Mouse (Mus musculus): Measurements from ENCODE around the gene Arhgap10.

Arhgap10 gene

GRCm38 (mm10) chr8:77440913-77441312 is 76.8 kb downstream of the Arhgap10 start:
- no peak for DNase-seq (ENCODE audit: low spot score)

- DNase-seq (ENCODE audit: low spot score), result no peak
These were observed 77.4 kb downstream of the Arhgap10 start for GRCm38 (mm10) chr8:77440324-77440880.

DNA sequence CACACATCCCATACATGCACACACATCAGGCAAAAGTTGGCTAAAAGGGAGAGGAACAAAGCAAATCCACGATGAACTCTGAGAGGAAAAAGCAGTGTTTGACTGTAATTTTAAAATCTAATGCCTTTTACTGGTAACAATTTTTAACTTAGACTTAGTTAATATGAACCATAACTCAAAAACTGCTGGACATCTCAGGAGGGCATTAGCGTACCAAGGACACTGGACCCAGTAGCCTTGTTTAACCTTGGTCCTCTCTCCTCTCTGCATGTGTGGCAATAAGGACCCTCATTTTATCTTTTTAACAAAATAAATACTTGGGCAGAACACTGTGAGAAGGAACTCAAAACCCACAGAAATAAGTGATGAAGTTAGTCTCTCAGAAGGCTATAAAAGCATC is 78.1 kb downstream of the Arhgap10 start:
- no peak for DNase-seq (ENCODE audit: low spot score)

- no peak for DNase-seq (ENCODE audit: low spot score)
These were observed 79.8 kb downstream of the Arhgap10 start for GRCm38 (mm10) chr8:77437807-77438493.

DNA sequence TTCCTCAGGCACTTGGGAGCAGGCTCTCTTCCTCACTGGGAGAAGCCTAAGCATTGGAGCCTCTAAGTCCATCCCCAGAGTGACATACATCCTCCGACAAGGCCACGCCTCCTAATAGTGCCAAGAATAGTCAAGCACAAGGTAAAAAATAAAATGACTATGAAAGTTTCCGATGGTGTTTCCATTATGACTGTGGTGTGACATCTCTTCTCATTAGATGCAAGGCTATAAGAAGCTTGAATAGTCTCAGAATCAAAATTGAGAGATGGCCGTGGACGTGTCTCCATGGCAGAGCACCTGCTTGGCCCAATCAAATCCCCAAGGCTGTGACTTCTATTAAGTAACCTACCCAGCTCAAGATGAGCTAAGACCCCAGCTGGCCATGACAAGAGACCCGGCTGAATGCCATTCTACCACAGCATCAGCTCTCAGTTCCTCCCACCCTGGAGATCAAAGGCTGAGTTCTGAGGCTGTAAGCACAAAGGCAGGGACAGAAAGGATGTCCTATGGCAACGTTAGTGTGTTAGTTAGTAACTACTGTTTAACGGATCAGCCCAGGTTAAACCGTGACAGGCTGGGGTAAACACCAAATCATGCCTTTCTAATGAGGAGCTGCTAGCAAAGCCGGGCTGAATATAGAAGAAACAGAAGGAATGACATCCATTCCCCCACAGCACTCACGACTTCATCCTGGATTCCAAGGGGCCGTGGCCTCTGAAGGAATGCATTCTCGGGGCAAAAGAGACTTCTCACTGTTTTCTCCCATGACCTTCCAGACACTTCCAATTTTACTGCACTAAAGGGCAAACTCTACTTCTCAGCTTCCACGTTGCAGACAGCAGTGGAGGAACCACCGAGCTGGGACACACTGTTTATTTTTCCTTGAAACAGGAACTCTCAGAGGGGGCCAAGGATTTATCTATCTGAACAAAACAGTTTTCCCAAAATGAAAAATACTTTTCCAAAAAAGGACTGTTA is 81.5 kb downstream of the Arhgap10 start:
- no peak for DNase-seq (ENCODE audit: low spot score)

DNA sequence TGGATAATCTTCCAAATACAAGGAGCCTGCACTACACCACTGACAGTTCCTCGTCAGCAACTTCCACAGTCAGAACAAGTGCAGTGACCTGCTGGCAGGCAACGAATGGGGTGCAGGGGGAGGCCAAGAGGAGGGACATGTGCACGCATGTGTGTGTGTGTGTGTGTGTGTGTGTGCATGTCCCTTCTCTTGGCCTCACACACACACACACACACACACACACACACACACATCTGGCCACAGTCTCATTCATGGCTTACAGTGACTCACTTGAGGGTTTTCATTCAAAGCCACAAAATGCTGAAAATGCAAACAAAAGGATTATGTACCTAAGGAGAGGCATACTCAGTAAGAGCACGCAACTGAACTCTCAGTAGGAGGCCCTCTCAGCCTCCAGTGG is 84.5 kb downstream of the Arhgap10 start:
- DNase-seq (ENCODE audit: low spot score), result no peak

DNA sequence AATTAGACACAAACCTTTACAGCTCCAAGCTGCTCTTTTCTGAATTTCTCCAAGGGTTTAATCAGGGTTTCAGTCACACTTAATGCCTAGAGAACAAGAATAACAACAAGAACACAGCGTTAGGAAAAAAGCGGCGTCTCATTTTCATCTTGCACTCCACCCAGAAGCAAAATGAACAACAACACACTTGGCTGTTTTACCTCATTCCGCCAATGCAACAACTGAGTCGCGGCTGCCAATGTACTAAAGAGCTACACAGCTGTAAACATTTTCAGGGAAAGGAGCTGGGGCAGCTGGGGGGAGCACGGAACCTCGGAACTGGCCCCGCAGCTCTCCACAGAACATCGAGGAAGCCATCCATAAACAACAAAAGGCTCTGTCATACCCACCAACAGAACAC is 85.0 kb downstream of the Arhgap10 start:
- DNase-seq (ENCODE audit: low spot score), result no peak

DNA sequence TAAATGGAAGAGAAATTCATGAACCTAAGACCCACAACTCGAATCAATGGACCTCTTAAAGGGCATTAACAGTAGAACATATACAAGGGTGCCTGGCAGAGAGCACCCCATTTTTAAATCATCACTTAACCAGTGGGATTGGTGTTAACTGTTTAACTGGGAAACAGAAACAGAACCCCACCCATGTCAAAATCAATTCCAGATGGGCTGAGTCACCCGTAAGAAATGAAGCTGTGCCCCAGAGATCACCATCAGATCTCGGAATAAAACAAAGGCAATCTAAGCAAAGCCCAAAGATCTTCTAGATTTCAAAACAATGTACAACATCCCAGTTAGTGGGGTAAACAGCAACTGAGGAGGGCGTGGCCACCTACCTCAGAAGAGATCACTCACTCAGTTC is 89.3 kb downstream of the Arhgap10 start:
- DNase-seq (ENCODE audit: low spot score), result no peak

DNA sequence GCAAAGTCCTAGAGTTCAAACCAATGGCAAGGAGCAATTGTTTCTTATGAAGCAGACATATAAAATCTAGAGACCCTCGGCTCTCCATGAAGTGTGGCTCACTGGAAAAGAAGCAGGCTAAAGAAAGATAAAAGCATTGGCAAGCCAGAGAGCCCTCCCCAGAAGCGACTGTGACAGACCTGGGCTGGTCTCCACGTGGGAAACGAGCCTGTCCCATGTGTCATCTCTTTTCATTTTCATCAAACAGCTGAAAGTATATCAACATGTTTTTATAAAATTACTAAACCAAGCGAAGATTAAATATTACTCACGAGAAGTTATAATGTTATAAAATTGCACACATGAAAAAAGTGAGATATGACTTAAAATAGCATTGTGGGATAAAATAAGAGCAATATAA is 89.7 kb downstream of the Arhgap10 start:
- DNase-seq (ENCODE audit: low spot score), result no peak

DNA sequence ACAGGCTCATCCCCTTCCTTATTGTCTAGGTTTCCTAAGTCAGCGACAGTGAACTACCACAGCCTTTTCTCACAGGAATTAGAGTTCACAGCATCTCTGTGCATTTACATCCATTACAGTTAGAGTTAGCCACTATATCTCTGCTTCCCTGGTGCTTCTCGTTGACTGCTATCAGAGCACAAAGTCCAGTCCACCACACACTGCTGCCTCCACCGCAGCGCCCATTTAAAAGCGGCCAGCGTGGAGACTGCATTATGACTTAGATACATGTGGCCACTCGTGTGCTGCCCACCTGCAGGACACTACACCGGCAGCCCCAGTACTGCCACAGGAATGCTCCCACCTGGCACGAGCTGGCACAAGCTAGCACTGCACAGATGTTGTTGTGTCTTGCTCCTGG is 90.3 kb downstream of the Arhgap10 start:
- no peak for DNase-seq (ENCODE audit: low spot score)

- DNase-seq (ENCODE audit: low spot score), result no peak
These were observed 93.9 kb downstream of the Arhgap10 start for GRCm38 (mm10) chr8:77423850-77424249.

GRCm38 (mm10) chr8:77422632-77423252 is 95.0 kb downstream of the Arhgap10 start:
- no peak for DNase-seq (ENCODE audit: low spot score)

DNA sequence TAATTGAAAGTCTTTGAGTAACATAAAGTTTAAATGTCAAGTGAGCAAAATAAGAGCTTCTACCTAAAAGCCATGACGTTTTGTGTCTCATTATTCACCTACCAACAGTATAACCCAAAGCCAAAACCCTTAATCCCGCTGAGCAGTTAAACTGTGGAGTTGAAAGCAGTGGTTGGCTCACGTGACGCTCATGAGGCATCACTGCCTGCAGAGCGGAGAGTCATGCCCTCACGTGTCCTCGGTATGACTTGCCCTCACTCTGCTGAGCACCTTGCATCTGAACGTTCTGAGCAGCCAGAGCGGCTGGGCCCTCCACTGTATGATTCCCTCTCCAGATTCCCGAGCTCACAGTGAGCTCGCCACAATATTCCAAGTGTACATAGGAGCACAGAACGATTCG is 96.2 kb downstream of the Arhgap10 start:
- no peak for DNase-seq (ENCODE audit: low spot score)

- no peak for DNase-seq (ENCODE audit: low spot score)
These were observed 98.0 kb downstream of the Arhgap10 start for GRCm38 (mm10) chr8:77419731-77420130.

GRCm38 (mm10) chr8:77416738-77417137 is 101.0 kb downstream of the Arhgap10 start:
- DNase-seq (ENCODE audit: low spot score), result no peak

GRCm38 (mm10) chr8:77416034-77416433 is 101.7 kb downstream of the Arhgap10 start:
- DNase-seq (ENCODE audit: low spot score), result no peak

DNA sequence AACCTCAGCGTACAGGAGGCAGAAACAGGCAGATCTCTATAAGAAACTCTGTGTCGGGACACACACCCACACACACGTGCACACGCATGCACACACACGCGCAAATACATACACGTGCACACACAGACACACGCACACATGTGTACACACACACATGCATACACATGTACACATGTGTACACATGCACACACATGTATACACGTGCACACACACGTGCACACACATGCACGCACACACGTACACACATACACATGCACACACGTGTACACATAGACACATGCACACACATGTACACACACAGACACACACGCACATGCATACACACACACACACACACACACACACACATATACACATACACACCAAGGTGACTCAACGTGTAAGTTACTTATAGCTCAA is 106.5 kb downstream of the Arhgap10 start:
- DNase-seq (ENCODE audit: low spot score), result no peak

- DNase-seq (ENCODE audit: low spot score), result no peak
These were observed 107.4 kb downstream of the Arhgap10 start for GRCm38 (mm10) chr8:77410394-77410793.

GRCm38 (mm10) chr8:77408527-77409215 is 109.1 kb downstream of the Arhgap10 start:
- no peak for DNase-seq (ENCODE audit: low spot score)

DNA sequence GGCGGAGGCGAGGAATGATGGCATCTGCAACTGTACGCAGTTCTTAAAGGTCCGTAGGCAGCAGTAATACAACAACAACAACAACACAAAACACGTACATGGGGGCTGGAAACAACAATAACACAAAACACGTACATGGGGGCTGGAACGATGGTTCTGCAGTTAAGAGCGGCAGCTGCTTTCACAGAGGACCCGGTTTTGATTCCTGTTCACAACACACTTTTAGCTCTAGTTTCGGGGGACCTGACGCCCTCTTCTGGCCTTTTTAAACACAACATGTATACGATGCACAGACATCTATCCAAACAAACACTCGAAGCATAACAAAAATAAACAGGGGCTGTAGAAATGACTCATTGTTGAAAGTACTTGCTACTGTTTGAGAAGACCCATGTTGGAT is 110.9 kb downstream of the Arhgap10 start:
- DNase-seq (ENCODE audit: low spot score), result no peak

DNA sequence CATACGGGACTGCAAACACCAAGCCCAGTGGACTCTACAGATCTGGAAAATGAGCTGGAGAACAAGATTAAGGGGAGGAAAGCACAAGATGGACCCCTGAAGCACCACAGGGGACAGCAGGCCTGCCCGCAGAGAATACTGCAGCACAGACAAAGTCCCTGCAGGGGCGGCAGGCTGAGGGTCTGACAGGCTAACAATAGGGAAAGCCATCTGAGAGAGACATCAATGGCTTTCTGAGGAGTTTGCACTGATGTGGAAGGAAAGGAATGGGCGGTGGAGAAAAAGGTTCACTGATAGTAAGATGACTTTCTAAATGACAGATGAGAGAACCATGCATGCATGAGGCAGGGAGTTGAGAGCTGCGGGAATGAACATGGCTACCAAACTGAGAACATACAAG is 111.3 kb downstream of the Arhgap10 start:
- DNase-seq (ENCODE audit: low spot score), result no peak

- no peak for DNase-seq (ENCODE audit: low spot score)
These were observed 113.7 kb downstream of the Arhgap10 start for GRCm38 (mm10) chr8:77404017-77404416.

Data from ovary, postnatal 10 days (tissue).